Mouse (Mus musculus): Measurements from ENCODE around the gene Lrrc7. TPM values are rescaled to one million over a fixed set of nuclear protein-coding genes. Genes with fewer than 3 reads are reported as not detected.

Lrrc7 gene
- under 1 TPM in 1 of 2 experiments, not detected in 1; 0.28 TPM for polyA plus RNA-seq (2017; shearing (Covaris generic))

GRCm38 (mm10) chr3:158561987-158562360 lies at the start of gene Lrrc7:
Gene Lrrc7 (minus strand): TSS chr3:158562221.
- no peak for ATAC-seq

- no peak for ATAC-seq
Observed at GRCm38 (mm10) chr3:158607065-158607464, 45.0 kb upstream of the Lrrc7 start.

- no peak for ATAC-seq
Observed at GRCm38 (mm10) chr3:158605274-158605673, 43.3 kb upstream of the Lrrc7 start.

- ATAC-seq, result no peak
Observed at GRCm38 (mm10) chr3:158561256-158561986, 600 bp downstream of the Lrrc7 start.

- no peak for ATAC-seq
Observed at GRCm38 (mm10) chr3:158560891-158561255, 1.1 kb downstream of the Lrrc7 start.

- ATAC-seq, result no peak
Observed at GRCm38 (mm10) chr3:158559691-158560650, 2.0 kb downstream of the Lrrc7 start.

- ATAC-seq, result no peak
Observed at GRCm38 (mm10) chr3:158559131-158559658, 2.8 kb downstream of the Lrrc7 start.

GRCm38 (mm10) chr3:158558631-158559030 lies 3.4 kb downstream of the Lrrc7 start:
- no peak for ATAC-seq

GRCm38 (mm10) chr3:158554280-158554679 lies 7.7 kb downstream of the Lrrc7 start:
- ATAC-seq, result no peak

- no peak for ATAC-seq
Observed at GRCm38 (mm10) chr3:158552105-158552504, 9.9 kb downstream of the Lrrc7 start.

GRCm38 (mm10) chr3:158543481-158543880 lies 18.5 kb downstream of the Lrrc7 start:
- no peak for ATAC-seq

- ATAC-seq, result no peak
Observed at GRCm38 (mm10) chr3:158532859-158533258, 29.2 kb downstream of the Lrrc7 start.

- ATAC-seq, result no peak
Observed at GRCm38 (mm10) chr3:158528471-158528870, 33.5 kb downstream of the Lrrc7 start.

GRCm38 (mm10) chr3:158493730-158494129 lies 68.3 kb downstream of the Lrrc7 start:
- no peak for ATAC-seq

GRCm38 (mm10) chr3:158479677-158480076 lies 82.3 kb downstream of the Lrrc7 start:
- no peak for ATAC-seq

- ATAC-seq, result no peak
Observed at GRCm38 (mm10) chr3:158400600-158400999, 161.4 kb downstream of the Lrrc7 start.

GRCm38 (mm10) chr3:158391534-158391933 lies 170.5 kb downstream of the Lrrc7 start:
- no peak for ATAC-seq

GRCm38 (mm10) chr3:158388076-158388454 lies 174.0 kb downstream of the Lrrc7 start:
- ATAC-seq, result no peak

GRCm38 (mm10) chr3:158387413-158388075 lies 174.5 kb downstream of the Lrrc7 start:
- no peak for ATAC-seq

GRCm38 (mm10) chr3:158386848-158387247 lies 175.2 kb downstream of the Lrrc7 start:
- ATAC-seq, result no peak

GRCm38 (mm10) chr3:158375885-158376284 lies 186.1 kb downstream of the Lrrc7 start:
- no peak for ATAC-seq

- ATAC-seq, result no peak
Observed at GRCm38 (mm10) chr3:158369169-158369568, 192.9 kb downstream of the Lrrc7 start.

GRCm38 (mm10) chr3:158365801-158366200 lies 196.2 kb downstream of the Lrrc7 start:
- no peak for ATAC-seq

Measured in CD4-positive, CD25-positive, alpha-beta regulatory T cell, adult 4 months (primary cell).